In the genomic region with DNA sequence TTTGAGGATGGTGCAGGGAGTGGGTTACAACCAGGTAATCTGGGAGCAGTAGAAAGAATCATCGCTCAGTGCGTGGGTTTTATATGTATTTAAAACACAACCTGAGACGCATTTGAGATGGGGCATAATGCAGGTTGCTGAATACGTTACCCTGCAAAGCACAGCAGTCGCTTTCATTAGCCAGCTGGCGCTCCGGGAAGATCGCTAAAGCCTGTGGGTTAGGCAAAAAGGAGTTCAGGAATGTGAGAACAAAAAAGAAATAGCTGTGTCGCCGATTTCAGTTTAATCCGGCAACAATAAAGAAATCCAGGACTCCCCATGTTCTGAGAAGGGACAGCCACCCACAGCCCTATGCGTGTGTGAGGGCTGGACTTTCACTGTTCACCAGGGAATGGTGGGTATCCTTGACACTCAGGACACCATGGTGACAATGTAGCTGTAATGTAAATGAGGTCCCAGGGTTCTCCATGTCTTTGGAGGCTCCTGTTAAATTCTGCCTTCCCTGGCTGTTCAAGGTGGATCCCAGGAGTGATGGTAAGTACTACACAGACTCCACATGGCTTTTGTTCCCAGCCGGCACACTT, we compare ENCODE assay signal across 19 mouse cellular contexts. TPM values are rescaled to one million over a fixed set of nuclear protein-coding genes. Genes with fewer than 3 reads are reported as not detected.
DNase-seq lines count a peak whose midpoint lies in the region; ATAC-seq and TF ChIP-seq lines count a peak whose summit lies in the region.
"Had no signal": no experiment of that assay in that cellular context is flagged by ENCODE, and none has a peak within 500 bp of the region (broad histone marks: within the 10 kb centered on the region; RNA-seq: fewer than 3 reads in every experiment).

No protein-coding gene starts in this region.

- no peaks in the 10 kb centered on the region for H3K36me3 ChIP-seq in forebrain, embryonic 13.5 days (ENCODE audit: poor library complexity, severe bottlenecking)
- H3K36me3 ChIP-seq in forebrain, embryonic 11.5 days (ENCODE audit: control insufficient read depth, insufficient read depth, low read length): no peaks in the 10 kb centered on the region
- H3K36me3 ChIP-seq in midbrain, postnatal 0 days (ENCODE audit: insufficient read depth, low read length): no peaks in the 10 kb centered on the region
- H3K36me3 ChIP-seq: lung, embryonic 15.5 days; neural tube, embryonic 12.5 days had no signal

- peak; percentile 47 to 49 for DNase-seq in cerebellum, adult 2 months
- DNase-seq in cerebellum, postnatal 14 days: no peak
- no peak for DNase-seq in forebrain, embryonic 11.5 days (ENCODE audit: low spot score)
- DNase-seq in layer of hippocampus, adult 2 months (ENCODE audit: low spot score in 2 of 2): no peak
- DNase-seq in layer of hippocampus, adult 9-11 months: no peak
- no peak for DNase-seq in midbrain, postnatal 0 days (ENCODE audit: low spot score)
- no peak for DNase-seq in gastrocnemius, adult 8-10 months (ENCODE audit: low spot score in 2 of 2)
- DNase-seq: adrenal gland, postnatal 10 days; cerebellum, adult 11-12 months; gastrocnemius, postnatal 36 days; kidney, adult 18-20 months; kidney, postnatal 10 days; right cerebral cortex, postnatal 4 days had no signal

- no peaks in the 10 kb centered on the region for H3K27me3 ChIP-seq in cerebellum, adult 2 months (ENCODE audit: control insufficient read depth, insufficient read depth, low read length)
- peaks cover 3% of the 10 kb centered on the region; the same call in 1 of the 2 replicates for H3K27me3 ChIP-seq in forebrain, embryonic 13.5 days
- no peaks in the 10 kb centered on the region for H3K27me3 ChIP-seq in forebrain, embryonic 11.5 days (ENCODE audit: control insufficient read depth, insufficient read depth, low read length)
- no peaks in the 10 kb centered on the region for H3K27me3 ChIP-seq in midbrain, postnatal 0 days (ENCODE audit: insufficient read depth, low read length)
- H3K27me3 ChIP-seq: lung, embryonic 15.5 days; neural tube, embryonic 12.5 days; Patski had no signal

- H3K27ac ChIP-seq in cerebellum, adult 2 months (ENCODE audit: insufficient read depth, low read length): peak overlapping the region; percentile 81
- H3K27ac ChIP-seq in forebrain, embryonic 13.5 days: no peak overlapping the region
- H3K27ac ChIP-seq in forebrain, embryonic 11.5 days (ENCODE audit: low read depth, low read length): no peak overlapping the region
- H3K27ac ChIP-seq in layer of hippocampus, adult 2 months: peak overlapping the region; percentile 37
- no peak overlapping the region for H3K27ac ChIP-seq in midbrain, postnatal 0 days (ENCODE audit: low read depth, low read length)
- H3K27ac ChIP-seq: liver, embryonic 14.5 days; lung, embryonic 15.5 days; neural tube, embryonic 12.5 days had no signal

- no peak for TF ChIP-seq POLR2A in cerebellum, adult 2 months (IDR thresholded peaks at IDR 0.05; ENCODE audit: borderline replicate concordance, insufficient read depth, low read length)

- ATAC-seq in forebrain, embryonic 13.5 days: no peak
- ATAC-seq in forebrain, embryonic 11.5 days (replicated peaks; ENCODE audit: low FRiP score): no peak
- no peak for ATAC-seq in midbrain, postnatal 0 days (ENCODE audit: low FRiP score)
- ATAC-seq: activated CD4-positive, CD25-positive, alpha-beta regulatory T cell, adult 4 months; Patski had no signal

- H3K4me1 ChIP-seq in cerebellum, adult 2 months (ENCODE audit: control insufficient read depth, insufficient read depth, low read length): peaks cover 63% of the 10 kb centered on the region
- H3K4me1 ChIP-seq in forebrain, embryonic 13.5 days: peaks cover 10% of the 10 kb centered on the region; the same call in 1 of the 2 replicates
- H3K4me1 ChIP-seq in forebrain, embryonic 11.5 days (replicated peaks; ENCODE audit: control insufficient read depth, insufficient read depth, low read length): 0 out of 2 replicates have a peak, but pooled peaks cover 2% of the 10 kb centered on the region
- H3K4me1 ChIP-seq in midbrain, postnatal 0 days (ENCODE audit: insufficient read depth, low read length): no peaks in the 10 kb centered on the region
- H3K4me1 ChIP-seq: neural tube, embryonic 12.5 days had no signal

- peak overlapping the region; percentile 22 for H3K4me3 ChIP-seq in cerebellum, adult 2 months (replicated peaks; ENCODE audit: insufficient read depth, low read depth, low read length)
- no peak overlapping the region for H3K4me3 ChIP-seq in forebrain, embryonic 13.5 days
- no peak overlapping the region for H3K4me3 ChIP-seq in forebrain, embryonic 11.5 days (ENCODE audit: low read depth, low read length)
- 0 out of 2 replicates have a peak overlapping the region, but pooled peaks have one; percentile 13 for H3K4me3 ChIP-seq in layer of hippocampus, adult 2 months
- H3K4me3 ChIP-seq in midbrain, postnatal 0 days (ENCODE audit: low read depth, low read length): no peak overlapping the region
- H3K4me3 ChIP-seq: lung, embryonic 15.5 days; neural tube, embryonic 12.5 days had no signal

- no peak for TF ChIP-seq CTCF in cerebellum, adult 2 months (IDR thresholded peaks at IDR 0.05; ENCODE audit: borderline replicate concordance, insufficient read depth, low read depth, low read length)
- no peak for TF ChIP-seq CTCF in layer of hippocampus, adult 2 months (conservative IDR thresholded peaks at IDR 0.05)
- TF ChIP-seq CTCF in midbrain, postnatal 0 days (IDR thresholded peaks at IDR 0.05): no peak

- 14% methylated on average over 13 of the region's 13 CpGs for WGBS in cerebellum, adult 2 months
- WGBS in forebrain, embryonic 13.5 days: 11% methylated on average over 13 of the region's 13 CpGs
- WGBS in forebrain, embryonic 11.5 days: 18% methylated on average over 13 of the region's 13 CpGs
- WGBS in midbrain, postnatal 0 days: 10% methylated on average over 13 of the region's 13 CpGs

- peak overlapping the region; percentile 38 for H3K4me2 ChIP-seq in forebrain, embryonic 13.5 days
- H3K4me2 ChIP-seq in forebrain, embryonic 11.5 days (ENCODE audit: low read depth, low read length, severe bottlenecking): no peak overlapping the region
- H3K4me2 ChIP-seq in midbrain, postnatal 0 days (ENCODE audit: low read depth, low read length, poor library complexity, severe bottlenecking): peak overlapping the region; percentile 7; the same call in 1 of the 2 replicates
- H3K4me2 ChIP-seq: lung, embryonic 15.5 days; neural tube, embryonic 12.5 days had no signal

- no peak overlapping the region for H3K9ac ChIP-seq in forebrain, embryonic 13.5 days
- H3K9ac ChIP-seq in forebrain, embryonic 11.5 days (ENCODE audit: low read length): no peak overlapping the region
- H3K9ac ChIP-seq in midbrain, postnatal 0 days (replicated peaks; ENCODE audit: low read length, poor library complexity, severe bottlenecking): no peak overlapping the region
- H3K9ac ChIP-seq: liver, embryonic 14.5 days; lung, embryonic 15.5 days; neural tube, embryonic 12.5 days had no signal

- no peaks in the 10 kb centered on the region for H3K9me3 ChIP-seq in forebrain, embryonic 13.5 days (replicated peaks)
- no peaks in the 10 kb centered on the region for H3K9me3 ChIP-seq in forebrain, embryonic 11.5 days (ENCODE audit: control insufficient read depth, low read length)
- H3K9me3 ChIP-seq in midbrain, postnatal 0 days (ENCODE audit: low read length): no peaks in the 10 kb centered on the region
- H3K9me3 ChIP-seq: lung, embryonic 15.5 days; neural tube, embryonic 12.5 days had no signal

RNA-seq across cellular contexts. Expression of a gene that starts 58.6 kb away (rescaled TPM):
- polyA plus RNA-seq in cerebellum, adult 2 months (2012; rRNA removed): 79.7 and 80.4 TPM in 2 replicates
- 16.2 and 16.8 TPM in 2 replicates for polyA plus RNA-seq in forebrain, embryonic 13.5 days (2015; fragmentation: Nextera tagmentation; extraction: Ambion mirVana)
- 19.0 and 20.2 TPM in 2 replicates for polyA plus RNA-seq in forebrain, embryonic 11.5 days (2014; fragmentation: Nextera tagmentation; extraction: Ambion mirVana)
- total RNA-seq in layer of hippocampus, adult 2 months (2021): 10 to 100 TPM; 85.8 to 91.6 TPM
- 25.0 and 27.5 TPM in 2 replicates for total RNA-seq in midbrain, postnatal 0 days (2014; rRNA removed)
- polyA plus RNA-seq in midbrain, postnatal 0 days (2015; fragmentation: Nextera tagmentation; extraction: Ambion mirVana): 11.6 and 12.8 TPM in 2 replicates
- total RNA-seq in gastrocnemius, adult 8-10 months (2022): 1 to 10 TPM; 1.5 to 2.7 (median 1.7) TPM

Comparison
In these comparisons a context has a peak if more than half of its experiments do, and no peak if none do; other contexts are left out.
1. DNase-seq: peak in cerebellum, adult 2 months (2 of 2); none in cerebellum, postnatal 14 days (0 of 2), forebrain, embryonic 11.5 days (single experiment), layer of hippocampus, adult 2 months (0 of 2), layer of hippocampus, adult 9-11 months (single experiment), midbrain, postnatal 0 days (single experiment) and gastrocnemius, adult 8-10 months (0 of 2).
2. H3K27ac ChIP-seq: peak in cerebellum, adult 2 months (single experiment) and layer of hippocampus, adult 2 months (single experiment); none in forebrain, embryonic 13.5 days (single experiment), forebrain, embryonic 11.5 days (single experiment) and midbrain, postnatal 0 days (single experiment).
3. H3K4me3 ChIP-seq: peak in cerebellum, adult 2 months (single experiment) and layer of hippocampus, adult 2 months (single experiment); none in forebrain, embryonic 13.5 days (single experiment), forebrain, embryonic 11.5 days (single experiment) and midbrain, postnatal 0 days (single experiment).